Mouse (Mus musculus): Measurements from ENCODE around the gene Atp11c.

GRCm38 (mm10) chrX:60503995-60504394 lies 88.5 kb downstream of the Atp11c start:
- peak; percentile 14; the same call in 1 of the 2 replicates for TF ChIP-seq CTCF (IDR thresholded peaks at IDR 0.05; ENCODE audit: control insufficient read depth, insufficient read depth, low read length)
- no peak for TF ChIP-seq POLR2A (IDR thresholded peaks at IDR 0.05; ENCODE audit: borderline replicate concordance, control insufficient read depth, low read depth, low read length)
